Mouse (Mus musculus) intestine, embryonic 16.5 days (tissue): Measurements from ENCODE around the gene E330034G19Rik. TPM values are rescaled to one million over a fixed set of nuclear protein-coding genes. Genes with fewer than 3 reads are reported as not detected.
A peak's percentile ranks its signal among the peaks of the same experiment; 100 is the strongest.
"Not testable (repeated sequence)": the region's sequence is repeated elsewhere in the genome, so short reads cannot be mapped to it uniquely, and the experiment has no call there.

Source experiments
- ATAC-seq: fragments of 200-750 bp; cut with Nextera tagmentation; 2 replicates; pipeline ENCODE4 v1.8.0; 2017; ENCODE audit warnings: moderate TSS enrichment, moderate library complexity
- H3K27ac ChIP-seq: fragments of 300-500 bp; sonication (generic); 2 replicates; pipeline ENCODE4 v1.5.1; 2014; ENCODE audit warnings: mild to moderate bottlenecking, low read length
- H3K27me3 ChIP-seq: fragments of 300-500 bp; sonication (generic); replicated peaks from 2 replicates; pipeline ENCODE4 v1.6.1; 2014; ENCODE audit warnings: low read length, control low read depth, mixed read lengths; ENCODE audit not compliant: control insufficient read depth, insufficient read depth
- H3K36me3 ChIP-seq: fragments of 300-500 bp; sonication (generic); 2 replicates; pipeline ENCODE4 v1.6.1; 2014; ENCODE audit warnings: low read length, control low read depth; ENCODE audit not compliant: control insufficient read depth, insufficient read depth
- H3K4me1 ChIP-seq: fragments of 300-500 bp; sonication (generic); 2 replicates; pipeline ENCODE4 v1.6.1; 2014; ENCODE audit warnings: low read length, control low read depth, mixed read lengths; ENCODE audit not compliant: control insufficient read depth, insufficient read depth
- H3K4me2 ChIP-seq: fragments of 300-500 bp; sonication (generic); 2 replicates; pipeline ENCODE4 v1.6.1; 2014; ENCODE audit warnings: low read depth, low read length, control low read depth
- H3K4me3 ChIP-seq: fragments of 300-500 bp; sonication (generic); 2 replicates; pipeline ENCODE4 v1.5.1; 2014; ENCODE audit warnings: mild to moderate bottlenecking, low read length
- H3K9ac ChIP-seq: fragments of 300-500 bp; sonication (generic); 2 replicates; pipeline ENCODE4 v1.6.1; 2014; ENCODE audit warnings: low read depth, low read length
- H3K9me3 ChIP-seq: fragments of 300-500 bp; sonication (generic); 2 replicates; pipeline ENCODE4 v1.6.1; 2016; ENCODE audit warnings: low read length, control low read depth; ENCODE audit not compliant: control insufficient read depth
- WGBS: fragments of 180-500 bp; shearing (Covaris S2); extraction: QIAGEN DNeasy Blood & Tissue Kit; methylation state at CpG from one replicate; pipeline ENCODE4 v1.1.7; 2014; 5-methylcytosine and 5-hydroxymethylcytosine counted together
- polyA plus RNA-seq: library from polyadenylated mRNA; unstranded; fragments of >200 nt; fragmentation: Nextera tagmentation; extraction: Ambion mirVana; gene quantifications from 2 replicates; pipeline ENCODE4 v1.2.1, GENCODE M21; 2015

Gene E330034G19Rik
- polyA plus RNA-seq, 1 experiment from 2014 or later: not detected

DNA sequence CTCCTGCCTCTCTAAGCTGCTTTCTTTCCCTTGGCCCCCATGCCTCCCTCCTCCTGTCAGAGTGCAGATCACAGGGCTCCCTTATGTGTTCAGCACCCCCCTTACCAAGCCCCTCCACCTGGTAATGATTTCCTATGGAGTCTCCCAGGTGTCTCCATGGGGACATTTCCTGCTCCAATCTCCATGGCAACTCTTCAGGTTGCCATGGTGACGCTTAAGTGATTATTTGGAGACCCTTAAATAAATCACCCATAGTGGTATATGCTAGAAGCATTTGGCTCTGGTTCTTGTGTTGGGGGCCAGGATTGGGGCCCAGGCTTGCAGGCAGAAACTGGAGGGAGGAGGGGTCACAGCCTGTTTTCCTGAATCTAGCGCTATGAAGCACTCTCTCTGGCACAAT lies 30.1 kb upstream of the E330034G19Rik start:
- WGBS: 37% methylated on average over 2 of the region's 2 CpGs

DNA sequence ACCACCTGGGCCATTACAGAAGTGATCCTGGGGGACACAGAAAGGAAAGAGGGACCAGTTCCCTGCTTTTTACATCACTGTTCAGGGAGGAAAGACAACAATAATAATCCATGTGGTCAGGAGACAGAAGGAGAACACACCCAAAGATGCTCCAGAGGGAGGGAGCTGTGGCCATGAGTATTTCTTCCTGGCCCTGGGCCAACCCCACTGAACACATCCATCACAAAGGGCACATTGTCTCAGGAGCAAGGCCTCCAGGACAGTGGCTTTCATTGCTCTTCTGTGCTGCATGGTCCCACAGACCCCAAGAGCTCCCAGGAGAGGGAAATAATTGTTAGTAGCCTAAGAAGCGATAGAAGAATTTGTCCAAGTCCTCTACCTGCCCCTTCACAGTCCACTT lies 23.4 kb upstream of the E330034G19Rik start:
- no peak overlapping the region for H3K4me2 ChIP-seq
- ATAC-seq: no peak
- H3K9me3 ChIP-seq: no peaks in the 10 kb centered on the region
- 71% methylated on average over 1 of the region's 1 CpGs for WGBS
- H3K9ac ChIP-seq: no peak overlapping the region
- no peaks in the 10 kb centered on the region for H3K27me3 ChIP-seq
- H3K36me3 ChIP-seq: no peaks in the 10 kb centered on the region
- no peaks in the 10 kb centered on the region for H3K4me1 ChIP-seq
- H3K27ac ChIP-seq: no peak overlapping the region
- H3K4me3 ChIP-seq: no peak overlapping the region

More for the DNA sequence above, 30.1 kb upstream of the E330034G19Rik start:
- Histone ChIP-seq H3K4me3 (no peak overlapping the region), H3K4me1 (peaks cover 5% of the 10 kb centered on the region; the same call in 1 of the 2 replicates), H3K27ac (no peak overlapping the region), H3K9ac (no peak overlapping the region), H3K9me3 (no peaks in the 10 kb centered on the region), H3K27me3 (no peaks in the 10 kb centered on the region), H3K36me3 (no peaks in the 10 kb centered on the region), H3K4me2 (no peak overlapping the region)
- no peak for ATAC-seq

DNA sequence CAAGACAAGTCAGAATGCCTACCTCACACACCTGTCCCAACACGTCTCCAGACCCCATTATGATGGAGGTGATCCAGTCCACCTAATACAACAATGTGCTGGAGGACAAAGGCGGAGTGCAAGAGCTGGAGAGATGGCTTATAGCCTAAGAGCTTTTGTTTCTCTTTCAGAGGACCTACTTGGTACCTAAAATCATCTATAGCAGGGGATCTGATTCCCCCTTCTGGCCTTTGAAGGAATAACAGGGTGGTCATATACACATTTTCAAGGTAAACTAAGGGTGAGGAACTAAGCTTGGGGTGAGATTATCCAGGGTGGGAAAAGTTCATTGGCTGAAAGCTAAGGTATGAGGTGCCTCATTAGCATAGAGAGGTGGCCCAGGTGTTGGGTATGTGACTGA lies 19.4 kb upstream of the E330034G19Rik start:
- Histone ChIP-seq H3K9ac (no peak overlapping the region), H3K4me1 (no peaks in the 10 kb centered on the region), H3K4me3 (no peak overlapping the region), H3K36me3 (no peaks in the 10 kb centered on the region), H3K27ac (no peak overlapping the region), H3K27me3 (no peaks in the 10 kb centered on the region), H3K4me2 (no peak overlapping the region), H3K9me3 (no peaks in the 10 kb centered on the region)
- ATAC-seq: peak; percentile 31; the same call in 1 of the 2 replicates
- WGBS: 49% methylated on average over 2 of the region's 2 CpGs

DNA sequence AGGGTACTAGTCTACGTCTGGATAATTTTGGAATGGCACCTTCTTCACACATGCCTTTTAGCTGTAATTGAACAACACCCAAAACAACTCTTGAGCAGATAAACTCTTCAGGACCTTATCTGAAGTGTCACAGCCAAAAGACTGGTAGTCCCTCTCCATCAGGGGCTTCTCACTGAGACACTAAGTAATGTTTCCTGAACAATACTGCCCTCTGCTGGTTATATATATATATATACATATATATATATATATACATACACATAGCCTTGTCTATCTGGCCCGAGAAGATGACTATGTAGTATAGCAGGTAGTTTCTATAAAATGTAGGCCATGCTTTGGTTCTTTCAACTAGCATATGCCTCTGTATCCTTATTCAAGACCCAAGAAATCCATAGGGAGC lies 17.5 kb upstream of the E330034G19Rik start:
- ATAC-seq: no peak

DNA sequence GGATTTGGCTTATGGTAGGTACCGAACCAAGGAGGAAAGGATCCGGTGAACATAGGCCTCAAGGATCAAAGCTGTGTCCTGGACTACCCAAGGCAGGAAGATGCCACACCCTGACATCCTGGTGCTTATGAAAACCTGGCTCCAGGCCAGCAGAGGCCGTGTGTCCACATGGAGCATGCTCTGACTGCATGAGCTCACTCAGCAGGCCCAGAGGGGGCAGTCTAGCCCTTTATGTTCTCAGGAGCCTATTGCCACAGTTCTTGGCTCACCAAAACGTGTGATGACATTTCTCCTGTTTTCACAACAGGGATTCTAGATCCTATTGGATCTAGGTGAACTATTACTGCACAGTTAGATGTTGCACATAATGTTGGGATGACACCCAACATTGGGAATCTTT lies 11.7 kb upstream of the E330034G19Rik start:
- 57% methylated on average over 4 of the region's 4 CpGs for WGBS
- Histone ChIP-seq H3K4me1 (no peaks in the 10 kb centered on the region), H3K9ac (no peak overlapping the region), H3K27me3 (no peaks in the 10 kb centered on the region), H3K4me3 (no peak overlapping the region), H3K36me3 (no peaks in the 10 kb centered on the region), H3K9me3 (no peaks in the 10 kb centered on the region), H3K27ac (no peak overlapping the region), H3K4me2 (no peak overlapping the region)
- no peak for ATAC-seq

More for the DNA sequence above, 17.5 kb upstream of the E330034G19Rik start:
- H3K9me3 ChIP-seq: no peaks in the 10 kb centered on the region
- no peak overlapping the region for H3K4me3 ChIP-seq
- no peak overlapping the region for H3K4me2 ChIP-seq
- no peaks in the 10 kb centered on the region for H3K4me1 ChIP-seq
- H3K9ac ChIP-seq: no peak overlapping the region
- 37% methylated on average over 2 of the region's 2 CpGs for WGBS
- no peaks in the 10 kb centered on the region for H3K36me3 ChIP-seq
- H3K27me3 ChIP-seq: no peaks in the 10 kb centered on the region
- H3K27ac ChIP-seq: no peak overlapping the region

DNA sequence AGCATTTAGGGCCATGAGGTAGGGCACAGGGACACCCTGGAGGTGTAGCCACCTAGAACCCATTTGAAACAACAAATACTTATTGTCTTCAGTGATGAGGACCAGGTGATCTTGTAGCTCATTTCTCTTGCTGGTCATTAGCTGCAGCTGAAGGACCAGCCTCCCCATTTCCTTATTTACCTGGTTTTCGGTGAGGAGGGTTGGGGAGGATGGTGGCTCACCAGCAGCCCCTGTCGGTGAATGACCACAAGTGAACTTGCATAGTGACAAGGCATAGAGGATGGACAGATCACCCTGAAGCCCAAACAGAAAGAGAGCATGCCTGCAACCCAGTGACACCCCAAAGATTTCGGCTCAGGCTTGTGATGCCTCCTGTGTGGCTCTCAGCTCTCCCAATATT lies 10.7 kb upstream of the E330034G19Rik start:
- Histone ChIP-seq H3K9ac (no peak overlapping the region), H3K36me3 (no peaks in the 10 kb centered on the region), H3K27ac (no peak overlapping the region), H3K4me1 (no peaks in the 10 kb centered on the region), H3K4me2 (no peak overlapping the region), H3K9me3 (no peaks in the 10 kb centered on the region), H3K27me3 (no peaks in the 10 kb centered on the region), H3K4me3 (no peak overlapping the region)
- no peak for ATAC-seq
- WGBS: 58% methylated on average over 3 of the region's 3 CpGs

DNA sequence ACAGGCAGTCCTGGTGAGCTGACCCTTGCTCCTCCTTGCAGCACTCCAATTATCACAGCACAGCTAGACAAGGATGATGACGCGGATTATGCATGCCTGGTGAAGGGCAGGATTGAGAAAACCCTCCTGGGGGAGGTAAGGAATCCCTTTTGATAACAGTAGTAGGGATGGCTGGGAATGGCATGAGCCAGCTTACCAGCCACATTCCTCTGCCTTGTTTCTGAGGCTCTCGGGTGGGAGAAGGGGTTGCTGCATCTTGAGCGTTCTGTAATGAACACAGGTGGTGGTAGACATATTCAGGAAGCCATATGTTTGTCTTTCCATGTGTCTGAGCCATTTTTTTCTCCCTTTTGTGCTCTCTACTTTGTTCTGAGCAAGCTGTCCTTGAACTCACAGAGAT lies 6.9 kb upstream of the E330034G19Rik start:
- no peaks in the 10 kb centered on the region for H3K9me3 ChIP-seq
- H3K4me1 ChIP-seq: no peaks in the 10 kb centered on the region
- H3K9ac ChIP-seq: no peak overlapping the region
- no peak overlapping the region for H3K27ac ChIP-seq
- WGBS: 55% methylated on average over 4 of the region's 4 CpGs
- no peak overlapping the region for H3K4me3 ChIP-seq
- no peak for ATAC-seq
- no peak overlapping the region for H3K4me2 ChIP-seq
- H3K36me3 ChIP-seq: no peaks in the 10 kb centered on the region
- no peaks in the 10 kb centered on the region for H3K27me3 ChIP-seq

DNA sequence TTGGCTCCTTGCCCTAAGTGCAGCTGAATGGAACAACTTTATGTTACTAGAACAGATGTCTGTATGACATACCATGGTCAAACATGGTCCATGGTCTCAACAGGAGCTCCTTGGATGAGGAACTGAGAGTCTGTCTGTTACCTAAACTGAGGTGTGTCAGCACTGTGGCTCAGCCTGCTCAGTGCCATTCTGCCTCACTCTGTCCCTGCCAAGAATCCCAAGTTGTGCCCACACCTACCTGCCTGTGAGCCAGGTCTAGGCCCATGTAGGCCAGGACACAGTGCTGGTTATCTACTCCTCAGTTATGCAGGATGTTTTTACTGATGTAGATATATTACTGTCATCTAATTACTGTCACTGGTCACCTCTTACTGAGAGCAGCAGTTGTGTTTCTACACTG lies 2.3 kb upstream of the E330034G19Rik start:
- no peak overlapping the region for H3K4me3 ChIP-seq
- ATAC-seq: no peak
- no peaks in the 10 kb centered on the region for H3K36me3 ChIP-seq
- H3K9me3 ChIP-seq: no peaks in the 10 kb centered on the region
- H3K27me3 ChIP-seq: no peaks in the 10 kb centered on the region
- no peak overlapping the region for H3K27ac ChIP-seq
- H3K4me1 ChIP-seq: no peaks in the 10 kb centered on the region
- H3K4me2 ChIP-seq: no peak overlapping the region
- H3K9ac ChIP-seq: no peak overlapping the region

DNA sequence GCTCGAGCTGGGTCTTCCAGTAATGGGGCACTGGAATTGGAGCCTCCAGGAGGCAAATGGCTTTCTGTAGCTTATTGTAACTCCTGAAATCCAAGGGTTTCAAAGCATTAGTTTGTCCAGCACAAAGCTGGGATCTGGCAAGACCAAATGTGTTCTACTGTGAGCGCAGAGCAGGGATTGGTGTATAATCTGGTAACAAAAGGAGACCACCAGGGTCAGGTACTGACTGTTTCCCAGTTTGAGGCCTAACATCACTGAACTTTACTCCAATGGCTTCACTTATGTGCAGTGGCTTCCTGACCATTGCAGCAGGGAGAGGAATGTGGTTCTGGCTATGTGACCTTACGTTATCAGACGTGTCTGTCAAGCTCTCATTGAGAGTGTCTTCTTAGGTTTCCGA lies 617 bp downstream of the E330034G19Rik start:
- no peak overlapping the region for H3K27ac ChIP-seq
- H3K4me1 ChIP-seq: no peaks in the 10 kb centered on the region
- ATAC-seq: no peak
- 70% methylated on average over 5 of the region's 5 CpGs for WGBS
- no peaks in the 10 kb centered on the region for H3K36me3 ChIP-seq
- no peak overlapping the region for H3K4me3 ChIP-seq
- H3K4me2 ChIP-seq: no peak overlapping the region
- no peak overlapping the region for H3K9ac ChIP-seq
- no peaks in the 10 kb centered on the region for H3K27me3 ChIP-seq
- H3K9me3 ChIP-seq: no peaks in the 10 kb centered on the region

DNA sequence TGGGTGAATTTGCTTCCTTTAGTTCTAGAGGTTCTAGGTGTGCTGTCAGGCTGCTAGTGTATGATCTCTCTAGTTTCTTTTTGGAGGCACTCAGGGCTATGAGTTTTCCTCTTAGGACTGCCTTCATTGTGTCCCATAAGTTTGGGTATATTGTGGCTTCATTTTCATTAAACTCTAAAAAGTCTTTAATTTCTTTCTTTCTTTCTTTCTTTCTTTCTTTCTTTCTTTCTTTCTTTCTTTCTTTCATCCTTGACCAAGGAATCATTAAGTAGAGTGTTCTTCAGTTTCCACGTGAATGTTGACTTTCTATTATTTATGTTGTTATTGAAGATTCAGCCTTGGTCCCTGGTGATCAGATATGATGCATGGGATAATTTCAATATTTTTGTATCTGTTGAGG lies 9.1 kb downstream of the E330034G19Rik start:
- H3K27me3 ChIP-seq, H3K27ac ChIP-seq, H3K9ac ChIP-seq, H3K36me3 ChIP-seq, H3K4me1 ChIP-seq, ATAC-seq, H3K4me2 ChIP-seq, H3K9me3 ChIP-seq, H3K4me3 ChIP-seq: not testable (repeated sequence)
- 91% methylated on average over 1 of the region's 1 CpGs for WGBS
